Mouse (Mus musculus) spleen, adult 12 weeks (tissue): ENCODE data around the gene Serpine2.
A peak's percentile ranks its signal among the peaks of the same experiment; 100 is the strongest.

Experiments
- DNase-seq: peaks from one replicate; pipeline ENCODE4 v3.0.0; 2022; ENCODE audit warnings: low spot score

The Serpine2 gene

GRCm38 (mm10) chr1:79815446-79815845 lies 45.5 kb downstream of the Serpine2 start:
- no peak for DNase-seq

GRCm38 (mm10) chr1:79809447-79809846 lies 51.5 kb downstream of the Serpine2 start:
- no peak for DNase-seq

DNA sequence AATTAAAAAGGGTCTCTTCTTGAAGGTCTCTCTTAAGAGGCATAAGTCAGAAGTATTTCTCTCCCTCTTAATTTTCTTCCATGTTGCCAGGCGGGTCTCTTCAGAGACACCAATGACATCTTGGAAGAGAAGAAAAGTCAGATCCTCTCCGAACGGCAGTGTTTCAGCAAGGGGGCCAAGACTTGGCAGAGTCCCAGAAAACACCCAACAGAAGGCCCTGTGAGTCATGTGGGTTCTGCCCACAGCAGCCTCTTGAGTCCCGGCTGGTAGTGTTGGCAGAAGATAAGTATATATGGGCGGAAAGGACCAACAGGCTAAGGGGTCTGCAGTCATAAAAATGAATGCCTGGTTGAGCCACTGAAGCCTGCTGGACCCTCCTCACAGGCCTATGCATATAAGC lies 54.1 kb downstream of the Serpine2 start:
- DNase-seq: no peak

- DNase-seq: no peak
Measured at GRCm38 (mm10) chr1:79803614-79804013, 57.4 kb downstream of the Serpine2 start.

- no peak for DNase-seq
Measured at GRCm38 (mm10) chr1:79802858-79803427, 58.0 kb downstream of the Serpine2 start.

- DNase-seq: no peak
Measured at GRCm38 (mm10) chr1:79797084-79797483, 63.9 kb downstream of the Serpine2 start.

DNA sequence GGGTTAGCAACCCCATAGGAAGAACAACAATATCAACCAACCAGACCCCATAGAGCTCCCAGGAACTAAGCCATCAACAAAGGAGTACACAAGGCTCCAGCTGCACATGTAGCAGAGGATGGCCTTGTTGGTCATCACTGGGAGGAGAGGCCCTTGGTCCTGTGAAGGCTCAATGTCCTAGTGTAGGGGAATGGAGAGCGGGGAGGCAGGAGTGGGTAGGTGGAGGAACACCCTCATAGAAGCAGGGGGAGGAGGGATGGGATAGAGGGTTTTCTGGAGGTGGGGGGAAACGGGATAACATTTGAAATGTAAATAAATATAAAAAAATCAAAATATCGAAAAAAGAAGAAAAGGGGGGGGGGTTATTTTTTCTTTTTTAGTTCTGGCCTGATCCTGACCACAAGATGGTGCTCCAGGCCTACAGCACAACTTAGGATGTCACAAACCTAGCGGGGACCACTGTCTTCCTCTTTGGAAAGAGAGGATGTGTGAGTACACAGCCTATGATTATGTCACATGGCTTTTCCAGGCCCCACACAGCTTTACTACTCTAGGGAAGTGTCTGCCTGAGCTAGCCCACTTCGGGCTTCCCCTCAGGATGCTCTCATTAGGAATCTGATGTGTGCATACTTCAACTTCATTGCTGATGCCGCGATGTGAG lies 74.6 kb downstream of the Serpine2 start:
- DNase-seq: no peak

DNA sequence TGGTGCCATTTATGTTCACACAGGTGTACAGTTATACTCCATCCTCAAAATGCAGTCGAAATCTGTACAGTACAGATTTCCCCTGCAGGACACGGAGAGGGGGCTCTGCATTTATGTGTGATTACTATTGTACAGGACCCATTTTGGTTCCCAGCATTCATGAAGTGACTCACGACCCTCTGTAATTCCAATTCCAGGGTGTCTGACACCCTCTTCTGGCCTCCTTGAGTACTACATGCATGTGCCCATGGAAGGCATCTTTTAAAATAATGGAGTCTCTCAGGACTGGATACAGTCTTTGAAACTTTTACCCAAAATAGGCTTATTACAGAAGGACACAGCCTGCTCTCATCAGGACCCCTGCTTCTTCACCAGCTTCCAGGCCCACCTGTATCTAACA lies 78.5 kb downstream of the Serpine2 start:
- no peak for DNase-seq

- DNase-seq: no peak
Measured at GRCm38 (mm10) chr1:79778011-79778410, 83.0 kb downstream of the Serpine2 start.

GRCm38 (mm10) chr1:79775927-79776458 lies 85.0 kb downstream of the Serpine2 start, which contains the start of the genes Mrpl44 and Wdfy1:
Mrpl44 (plus strand) TSS chr1:79776018.
Wdfy1 (minus strand) TSS chr1:79776143.
- peak; percentile 88 for DNase-seq

DNA sequence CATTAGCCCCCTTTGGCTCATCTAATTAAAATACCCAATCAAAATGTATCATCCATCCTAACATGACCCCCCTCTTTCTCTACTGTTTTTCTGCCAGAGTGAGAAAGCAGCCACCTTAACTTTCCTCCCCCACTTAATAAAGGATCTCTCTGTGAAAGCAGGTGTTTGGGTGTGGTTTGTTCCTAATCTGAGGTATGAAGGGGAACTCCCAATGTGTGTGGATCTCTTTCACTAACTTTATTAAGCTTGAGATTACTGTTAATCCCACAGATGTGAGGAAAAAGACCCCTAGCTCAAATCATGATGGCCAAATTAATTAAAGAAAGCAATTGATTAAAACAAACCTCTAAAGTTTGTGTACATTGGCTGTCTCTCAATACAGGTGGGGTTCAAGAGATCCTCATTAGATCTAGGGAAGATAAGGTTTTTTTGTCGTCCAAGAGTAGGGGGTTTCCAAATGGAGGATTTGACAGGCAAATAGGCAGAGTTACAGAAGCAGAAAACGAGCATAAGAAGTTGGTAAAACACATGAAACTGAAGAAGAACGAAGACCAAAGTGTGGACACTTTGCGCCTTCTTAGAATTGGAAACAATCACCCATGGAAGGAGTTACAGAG lies 86.7 kb downstream of the Serpine2 start:
- DNase-seq: no peak

DNA sequence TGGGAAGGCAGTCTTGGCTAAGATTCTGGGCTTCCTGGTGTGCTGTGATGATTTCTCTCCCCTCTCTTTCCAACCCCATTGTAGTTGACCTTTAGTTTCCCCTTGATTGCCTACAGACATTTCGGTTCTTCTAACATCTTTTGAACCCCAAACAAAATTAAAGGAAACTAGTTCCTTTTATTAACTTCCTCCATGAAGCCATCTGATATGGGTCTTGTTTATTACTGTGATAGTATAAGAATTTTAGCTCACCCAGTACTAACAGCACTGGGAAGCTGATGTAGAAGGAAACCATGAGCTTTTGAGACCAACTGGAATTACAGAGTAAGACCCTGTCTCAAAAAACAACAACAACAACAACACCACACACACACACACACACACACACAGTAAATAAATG lies 92.7 kb downstream of the Serpine2 start:
- no peak for DNase-seq

DNA sequence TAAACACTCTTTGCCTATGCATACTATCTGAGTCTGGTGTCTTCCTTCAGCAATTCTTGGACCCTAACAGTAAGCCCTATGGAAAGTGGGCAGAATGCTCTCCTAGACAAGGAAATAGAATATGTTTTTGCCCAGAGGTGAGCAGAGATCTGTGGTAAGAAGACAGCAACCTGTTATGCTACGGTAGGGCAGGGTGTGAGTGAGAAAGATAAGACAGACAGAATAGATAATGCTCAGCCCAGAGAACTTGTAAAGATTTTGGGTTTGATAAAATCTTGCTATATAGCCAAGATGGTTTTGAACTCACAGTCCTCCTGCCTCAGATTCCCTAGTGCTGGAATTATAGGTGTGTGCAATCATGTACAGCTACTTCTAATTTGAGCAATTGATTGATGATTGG lies 96.5 kb downstream of the Serpine2 start:
- DNase-seq: no peak

DNA sequence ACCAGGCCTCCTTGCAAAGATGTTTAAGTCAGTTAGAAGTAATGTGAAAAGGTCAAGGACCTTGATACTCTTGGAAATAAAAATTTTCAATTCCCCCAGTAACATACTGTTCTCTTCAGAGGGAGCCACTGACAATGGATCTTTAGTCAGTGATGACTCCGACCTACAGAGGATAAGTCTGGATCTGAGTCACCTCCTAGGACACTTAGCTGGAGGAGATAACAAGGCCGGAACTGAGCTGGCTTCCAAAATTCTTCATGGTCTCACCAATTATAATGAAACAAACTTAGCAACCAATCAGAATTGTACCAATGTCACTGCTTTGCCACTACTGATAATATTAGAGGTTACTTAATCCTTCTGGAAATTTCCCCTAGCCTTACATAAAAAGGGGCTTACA lies 96.9 kb downstream of the Serpine2 start:
- no peak for DNase-seq

- DNase-seq: no peak
Measured at GRCm38 (mm10) chr1:79762282-79763250, 98.4 kb downstream of the Serpine2 start.

GRCm38 (mm10) chr1:79761917-79762271 lies 99.1 kb downstream of the Serpine2 start:
- no peak for DNase-seq

GRCm38 (mm10) chr1:79761106-79761916 lies 99.7 kb downstream of the Serpine2 start:
- DNase-seq: peak; percentile 68

- no peak for DNase-seq
Measured at GRCm38 (mm10) chr1:79760656-79761055, 100.3 kb downstream of the Serpine2 start.

GRCm38 (mm10) chr1:79759436-79759972 lies 101.5 kb downstream of the Serpine2 start:
- no peak for DNase-seq

GRCm38 (mm10) chr1:79759006-79759405 lies 102.0 kb downstream of the Serpine2 start:
- DNase-seq: no peak

DNA sequence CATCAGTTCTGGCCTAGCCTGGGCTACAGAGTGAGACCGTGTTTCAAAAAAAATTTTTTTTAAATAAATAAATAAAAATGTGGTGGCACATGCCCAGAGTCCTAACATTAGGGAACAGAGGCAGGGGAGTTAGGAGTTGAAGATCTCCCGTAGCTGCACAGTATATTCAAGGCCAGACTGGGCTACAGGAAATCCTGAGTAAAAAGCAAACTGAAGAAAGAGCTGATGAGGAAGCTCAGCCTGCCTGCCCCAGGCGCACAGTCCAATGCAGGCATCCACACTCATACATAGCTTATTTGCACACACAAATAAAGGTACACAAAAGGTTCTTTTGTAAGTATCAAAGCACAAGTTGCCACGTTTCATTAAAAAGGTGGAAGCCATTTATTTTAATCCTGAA lies 103.4 kb downstream of the Serpine2 start:
- DNase-seq: no peak
